Mouse (Mus musculus): ENCODE data around the gene Cacnb1. TPM values are rescaled to one million over a fixed set of nuclear protein-coding genes. Genes with fewer than 3 reads are reported as not detected.

Gene Cacnb1
- polyA plus RNA-seq, 1 experiment, result 3.4 TPM

DNA sequence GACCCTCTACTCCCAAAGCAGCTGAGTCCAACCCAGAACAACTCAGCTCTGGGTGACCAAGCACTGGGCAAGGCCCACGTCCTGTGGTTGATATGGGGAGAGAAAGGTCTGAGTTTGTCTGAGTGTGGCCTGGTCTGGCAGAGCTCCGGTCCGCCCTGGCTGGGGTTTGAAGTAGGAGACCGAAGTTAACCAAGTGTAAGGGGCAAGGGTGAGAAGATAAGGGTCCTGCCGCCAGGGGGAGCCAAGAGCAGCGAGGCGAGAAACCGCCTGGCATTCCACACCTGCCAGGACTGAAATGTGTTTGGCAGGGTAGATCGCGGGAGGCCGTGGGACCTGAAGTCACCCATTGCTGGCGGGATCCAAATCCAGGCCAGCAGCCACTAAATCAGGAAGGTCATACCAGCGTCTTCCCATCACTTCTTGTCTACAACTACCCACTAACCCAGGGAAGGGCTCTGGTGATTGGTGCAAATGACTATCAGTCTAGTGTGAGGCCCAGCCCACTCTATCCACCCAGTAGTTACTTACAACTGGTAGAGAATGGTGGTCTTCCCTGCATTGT lies 28.2 kb downstream of the Cacnb1 start:
- no peak overlapping the region for H3K27ac ChIP-seq (replicated peaks; ENCODE audit: low read depth, low read length)
- peak overlapping the region; percentile 62 for H3K4me3 ChIP-seq (ENCODE audit: insufficient read depth, low read depth, low read length)
- no peaks in the 10 kb centered on the region for H3K4me1 ChIP-seq (ENCODE audit: control insufficient read depth, insufficient read depth, insufficient read length, low read length)

DNA sequence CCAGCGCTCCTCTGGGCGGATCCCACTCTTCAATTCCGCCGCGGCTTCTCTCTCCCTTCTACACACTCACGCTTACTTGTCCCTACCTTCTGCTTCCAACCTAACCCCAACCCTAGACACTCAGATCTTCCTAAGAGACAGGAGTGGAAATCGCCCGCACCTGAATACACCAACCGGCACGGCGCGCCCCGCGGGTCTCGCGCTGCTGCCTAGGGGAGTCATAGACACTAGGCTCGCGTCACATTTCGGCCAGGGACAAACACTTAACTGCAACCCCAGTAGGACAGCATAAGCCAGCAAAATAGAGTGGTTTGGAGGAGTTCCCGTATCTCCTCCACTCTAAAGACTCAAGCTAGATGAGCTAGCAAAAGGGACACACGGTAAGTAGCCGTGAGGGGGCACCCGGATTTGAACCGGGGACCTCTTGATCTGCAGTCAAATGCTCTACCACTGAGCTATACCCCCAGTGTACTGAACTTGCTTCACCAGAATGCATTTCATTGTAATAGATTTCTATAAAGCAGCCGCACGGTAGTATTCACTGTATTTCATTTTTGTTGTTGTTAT lies 34.2 kb downstream of the Cacnb1 start:
- peak overlapping the region; percentile 89 for H3K27ac ChIP-seq (replicated peaks; ENCODE audit: low read depth, low read length)
- peak overlapping the region; percentile 78 for H3K4me3 ChIP-seq (ENCODE audit: insufficient read depth, low read depth, low read length)
- H3K4me1 ChIP-seq (ENCODE audit: control insufficient read depth, insufficient read depth, insufficient read length, low read length), result peaks cover 2% of the 10 kb centered on the region; the same call in 1 of the 2 replicates

DNA sequence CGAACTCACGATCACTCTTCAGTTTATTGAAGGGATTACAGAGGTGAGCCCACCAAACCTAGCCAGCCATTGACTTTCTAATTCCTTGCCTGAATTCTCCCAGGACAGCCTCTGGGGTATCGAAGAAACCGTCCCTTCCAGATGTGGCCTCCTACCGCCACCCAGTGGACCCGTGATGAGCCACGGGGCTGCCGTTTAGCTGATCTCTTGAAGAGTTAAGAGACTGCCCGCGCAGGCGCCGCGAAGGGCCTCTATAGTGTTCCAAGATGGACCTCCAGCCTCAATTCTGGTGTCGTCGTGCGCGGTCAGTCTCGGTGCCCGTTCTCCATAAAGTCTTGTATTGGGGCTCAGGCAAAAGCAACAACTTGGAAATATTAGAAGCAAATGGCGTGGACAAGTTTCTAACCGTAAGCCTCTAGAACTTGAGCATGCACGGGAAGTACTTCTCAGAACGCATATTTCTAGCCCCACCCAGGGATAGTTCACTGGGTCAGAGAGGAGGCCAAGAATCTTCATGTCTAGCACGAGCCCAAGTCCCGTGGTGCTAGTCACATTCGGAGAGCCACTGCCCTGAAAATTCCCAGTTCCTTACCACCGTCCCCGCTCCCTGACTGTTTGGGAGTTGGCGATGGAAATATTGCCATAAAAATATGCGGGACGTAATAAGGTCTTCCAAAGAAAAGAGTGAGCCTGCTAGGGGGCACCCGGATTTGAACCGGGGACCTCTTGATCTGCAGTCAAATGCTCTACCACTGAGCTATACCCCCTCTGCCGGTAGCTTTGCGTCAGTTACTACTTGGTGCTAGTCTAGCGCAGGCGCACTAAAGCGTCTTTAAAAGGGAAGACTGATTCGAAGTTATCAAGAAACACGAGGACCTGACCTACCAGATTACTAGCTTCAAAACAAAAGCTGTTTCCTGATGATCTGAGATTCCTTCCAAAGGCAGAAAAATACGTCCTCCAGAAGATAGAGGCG lies 35.0 kb downstream of the Cacnb1 start:
- peak overlapping the region; percentile 78 for H3K4me3 ChIP-seq (ENCODE audit: insufficient read depth, low read depth, low read length)
- peaks cover 2% of the 10 kb centered on the region; the same call in 1 of the 2 replicates for H3K4me1 ChIP-seq (ENCODE audit: control insufficient read depth, insufficient read depth, insufficient read length, low read length)
- peak overlapping the region; percentile 89 for H3K27ac ChIP-seq (replicated peaks; ENCODE audit: low read depth, low read length)

DNA sequence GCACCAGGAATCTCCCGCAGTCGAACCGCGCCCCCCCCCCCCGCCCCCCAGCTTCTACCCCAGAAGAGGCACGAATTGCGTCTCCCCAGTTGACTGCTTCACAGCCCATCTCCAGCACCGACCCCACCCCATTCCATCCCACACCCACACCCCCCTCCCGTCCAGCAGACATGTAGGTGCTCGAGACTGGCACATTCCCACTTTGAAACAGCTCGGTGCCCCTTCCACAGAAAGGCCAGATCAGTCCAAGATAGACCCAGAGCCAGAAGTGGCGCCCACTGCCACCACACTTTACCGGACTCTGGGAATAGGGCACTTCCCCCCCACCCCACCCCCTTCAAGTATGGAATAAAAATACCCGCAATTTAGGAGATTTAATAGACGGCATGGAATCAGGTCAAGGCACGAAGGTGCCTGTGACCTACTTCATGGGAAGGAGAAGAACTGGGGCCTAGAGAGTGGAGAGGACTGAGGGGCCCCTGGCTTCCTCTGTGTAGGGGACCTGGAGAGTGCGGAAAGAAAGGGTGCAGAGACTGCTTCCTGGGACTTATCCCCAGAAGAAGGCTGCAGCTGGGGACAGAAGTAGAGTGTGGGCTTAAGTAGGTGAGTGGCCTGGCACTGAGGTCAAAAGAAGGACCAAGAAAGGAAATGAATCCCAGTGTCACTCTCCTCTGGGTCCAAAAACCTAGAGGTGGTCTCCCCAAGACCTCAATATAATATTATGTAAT lies 35.9 kb downstream of the Cacnb1 start:
- H3K27ac ChIP-seq (replicated peaks; ENCODE audit: low read depth, low read length), result no peak overlapping the region
- peak overlapping the region; percentile 72 for H3K4me3 ChIP-seq (ENCODE audit: insufficient read depth, low read depth, low read length)
- peaks cover 2% of the 10 kb centered on the region; the same call in 1 of the 2 replicates for H3K4me1 ChIP-seq (ENCODE audit: control insufficient read depth, insufficient read depth, insufficient read length, low read length)

DNA sequence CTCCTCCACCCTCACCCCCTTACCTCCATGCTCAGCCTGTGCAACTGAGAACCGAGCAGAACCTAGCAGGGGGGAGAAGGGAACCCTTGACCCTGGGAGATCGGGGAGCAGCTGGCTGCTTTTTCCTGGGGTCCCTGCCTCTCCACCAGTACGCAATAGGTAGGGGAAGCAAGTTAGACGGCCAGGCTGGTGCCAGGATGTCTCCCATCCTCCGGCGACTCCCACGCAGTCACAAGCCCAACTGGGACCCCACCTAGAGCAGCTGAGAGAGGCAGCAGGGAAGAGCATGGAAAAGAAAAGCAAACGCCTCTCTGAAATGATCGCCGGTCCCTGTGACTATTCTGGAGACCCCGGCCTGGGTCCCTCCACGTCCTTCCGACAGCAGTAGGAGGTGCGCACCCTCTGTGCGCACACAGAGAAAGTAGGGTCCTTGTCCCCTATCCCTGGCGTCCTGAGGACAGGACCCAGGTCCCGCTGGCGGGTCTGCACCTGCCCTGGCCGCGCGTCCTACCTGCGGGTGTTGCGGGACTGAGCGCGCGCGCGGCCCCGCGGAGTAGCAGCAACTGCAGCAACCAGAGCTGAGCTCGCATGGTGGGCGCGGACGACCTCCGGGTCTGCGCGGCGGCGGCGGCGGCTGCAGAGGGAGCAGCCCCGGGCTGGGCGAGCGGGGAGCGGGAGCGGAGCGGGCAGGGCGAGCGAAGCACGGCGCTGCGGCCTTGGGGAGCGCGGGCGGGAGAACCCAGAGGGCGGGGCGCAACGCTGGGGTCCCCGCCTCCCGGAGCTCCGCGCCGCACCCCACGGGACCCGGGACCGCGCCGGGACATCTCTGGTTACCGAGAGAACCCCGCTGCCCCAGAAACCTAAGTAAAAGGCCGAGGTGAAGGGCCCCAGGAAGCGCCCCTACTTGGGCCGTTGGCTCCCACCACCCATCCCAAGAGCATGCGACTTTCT lies 36.8 kb downstream of the Cacnb1 start, which contains the start of gene Plxdc1:
Plxdc1 (minus strand) TSS at position 718 of the 951 bp plus-strand sequence.
- Histone ChIP-seq H3K4me1 (ENCODE audit: control insufficient read depth, insufficient read depth, insufficient read length, low read length) (peaks cover 2% of the 10 kb centered on the region; the same call in 1 of the 2 replicates), H3K4me3 (ENCODE audit: insufficient read depth, low read depth, low read length) (peak within 1 kb of the TSS; percentile 72), H3K27ac (replicated peaks; ENCODE audit: low read depth, low read length) (no peak within 1 kb of the TSS)

DNA sequence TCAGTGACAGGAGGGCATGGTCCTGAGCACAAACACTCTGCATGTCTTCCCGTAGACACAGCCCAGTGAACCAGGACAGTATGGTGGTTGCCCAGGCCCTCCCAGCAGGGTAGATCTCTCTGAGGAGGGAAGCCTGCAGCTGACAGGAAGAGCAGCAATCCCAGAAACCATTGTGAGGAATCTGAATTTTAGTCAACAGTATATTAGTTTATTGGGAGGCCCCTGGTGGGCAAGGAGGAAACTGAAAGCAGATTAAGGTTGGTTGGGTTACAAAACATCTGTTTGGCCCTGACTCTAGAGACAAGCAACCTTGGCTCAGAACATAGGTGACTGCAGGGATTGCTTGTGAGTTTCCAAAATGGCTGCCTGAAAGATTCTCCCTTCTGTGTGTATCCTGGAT lies 38.9 kb downstream of the Cacnb1 start:
- H3K4me1 ChIP-seq (ENCODE audit: control insufficient read depth, insufficient read depth, insufficient read length, low read length), result peaks cover 2% of the 10 kb centered on the region; the same call in 1 of the 2 replicates
- H3K4me3 ChIP-seq (ENCODE audit: insufficient read depth, low read depth, low read length), result no peak overlapping the region

DNA sequence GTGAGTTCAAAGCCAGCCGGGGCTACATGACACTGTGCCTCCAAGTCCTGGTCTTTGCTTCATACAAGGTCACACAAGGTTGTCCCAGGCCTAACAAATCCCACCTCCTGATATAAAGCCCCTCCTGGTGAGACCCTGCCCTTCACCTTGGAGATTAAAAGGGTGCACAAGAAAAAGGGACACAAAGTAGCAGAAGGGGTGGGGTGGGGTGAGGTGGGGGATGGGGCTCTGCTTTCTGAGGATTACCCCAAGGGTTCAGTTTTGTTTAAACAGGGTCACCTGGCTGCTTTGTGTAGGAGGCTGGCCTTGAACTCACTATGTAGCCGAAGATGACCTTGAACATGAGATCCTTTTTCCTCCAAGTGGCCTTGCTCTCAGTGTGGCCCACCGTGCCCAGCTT lies 39.3 kb downstream of the Cacnb1 start:
- H3K27ac ChIP-seq (replicated peaks; ENCODE audit: low read depth, low read length), result no peak overlapping the region
- H3K4me3 ChIP-seq (ENCODE audit: insufficient read depth, low read depth, low read length), result no peak overlapping the region
- H3K4me1 ChIP-seq (ENCODE audit: control insufficient read depth, insufficient read depth, insufficient read length, low read length), result peaks cover 2% of the 10 kb centered on the region; the same call in 1 of the 2 replicates

More for the DNA sequence above, 38.9 kb downstream of the Cacnb1 start:
- no peak overlapping the region for H3K27ac ChIP-seq (replicated peaks; ENCODE audit: low read depth, low read length)

DNA sequence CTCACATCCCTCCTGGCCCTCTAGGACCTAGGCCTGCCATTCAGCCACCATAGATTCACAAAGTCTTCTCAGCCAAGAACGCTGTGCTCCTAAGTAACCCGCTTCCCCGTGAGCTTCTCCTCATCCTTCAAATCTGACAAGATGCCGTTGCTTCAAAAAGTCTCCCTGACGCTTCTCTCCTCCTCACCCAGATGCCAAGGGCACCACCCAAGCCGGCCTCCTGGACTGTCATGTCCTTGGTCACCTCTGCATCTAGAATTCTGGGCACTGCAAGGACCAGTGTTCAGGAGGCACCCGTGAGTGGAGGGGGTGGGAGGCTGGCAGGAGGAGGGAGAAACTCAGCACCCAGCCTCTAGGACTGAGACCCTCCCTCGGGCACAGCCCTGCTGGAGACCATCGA lies 40.1 kb downstream of the Cacnb1 start:
- Histone ChIP-seq H3K27ac (replicated peaks; ENCODE audit: low read depth, low read length) (no peak overlapping the region), H3K4me1 (ENCODE audit: control insufficient read depth, insufficient read depth, insufficient read length, low read length) (peaks cover 2% of the 10 kb centered on the region; the same call in 1 of the 2 replicates), H3K4me3 (ENCODE audit: insufficient read depth, low read depth, low read length) (no peak overlapping the region)

DNA sequence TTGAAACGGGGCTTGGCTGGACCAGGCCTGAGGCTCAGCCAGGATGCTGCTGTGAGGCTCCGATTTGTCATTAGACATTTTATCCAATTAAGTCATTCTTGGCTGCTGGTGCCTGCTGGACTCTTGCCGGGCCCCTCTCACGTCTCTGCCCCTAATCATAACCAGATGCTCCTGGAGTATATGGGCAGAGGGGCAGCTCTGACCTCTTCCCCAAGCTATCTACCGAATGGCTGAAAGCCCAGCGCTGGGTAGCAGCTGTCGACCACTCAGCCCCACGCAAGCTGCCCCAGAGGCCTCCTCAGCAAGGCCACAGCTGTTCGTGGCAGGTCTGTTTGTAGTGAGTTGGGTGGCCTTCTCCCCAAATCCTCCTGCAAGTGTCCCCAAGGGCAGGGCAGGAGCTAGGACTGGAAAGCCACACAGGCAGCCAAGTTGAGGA lies 42.3 kb downstream of the Cacnb1 start:
- Histone ChIP-seq H3K4me1 (ENCODE audit: control insufficient read depth, insufficient read depth, insufficient read length, low read length) (no peaks in the 10 kb centered on the region), H3K27ac (replicated peaks; ENCODE audit: low read depth, low read length) (no peak overlapping the region), H3K4me3 (ENCODE audit: insufficient read depth, low read depth, low read length) (no peak overlapping the region)

DNA sequence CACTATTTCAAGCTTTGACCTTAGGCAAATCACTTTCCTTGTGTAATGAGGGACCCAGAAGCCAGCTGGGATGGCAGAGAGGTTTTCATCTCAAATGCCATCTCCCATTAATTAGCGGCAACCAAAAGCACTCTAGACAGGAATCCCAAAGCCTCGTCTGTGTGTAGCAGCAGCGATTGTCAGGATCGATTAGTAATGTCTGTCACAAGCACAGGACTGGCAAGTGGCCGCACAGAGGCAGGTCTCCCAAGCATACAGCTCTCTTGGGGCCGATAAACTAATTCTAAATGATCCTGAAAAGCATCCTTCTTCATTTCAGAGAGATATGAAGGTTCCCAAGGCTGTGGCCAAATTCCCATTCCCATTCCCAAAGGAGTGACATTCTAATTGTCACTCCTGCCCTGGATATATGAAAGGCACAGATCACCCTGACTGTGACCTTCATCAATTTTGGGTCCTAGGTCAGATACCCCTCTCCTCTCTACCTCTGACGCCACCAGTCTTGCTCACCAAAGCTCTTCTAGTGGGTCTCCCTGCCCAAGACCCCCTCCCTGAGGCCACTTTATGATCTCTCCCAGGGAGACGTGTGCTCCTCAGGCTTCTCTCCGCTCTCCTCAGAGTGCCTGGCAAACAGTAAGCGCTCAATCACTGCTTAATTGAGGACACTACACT lies 42.9 kb downstream of the Cacnb1 start:
- Histone ChIP-seq H3K27ac (replicated peaks; ENCODE audit: low read depth, low read length) (no peak overlapping the region), H3K4me3 (ENCODE audit: insufficient read depth, low read depth, low read length) (no peak overlapping the region), H3K4me1 (ENCODE audit: control insufficient read depth, insufficient read depth, insufficient read length, low read length) (no peaks in the 10 kb centered on the region)

DNA sequence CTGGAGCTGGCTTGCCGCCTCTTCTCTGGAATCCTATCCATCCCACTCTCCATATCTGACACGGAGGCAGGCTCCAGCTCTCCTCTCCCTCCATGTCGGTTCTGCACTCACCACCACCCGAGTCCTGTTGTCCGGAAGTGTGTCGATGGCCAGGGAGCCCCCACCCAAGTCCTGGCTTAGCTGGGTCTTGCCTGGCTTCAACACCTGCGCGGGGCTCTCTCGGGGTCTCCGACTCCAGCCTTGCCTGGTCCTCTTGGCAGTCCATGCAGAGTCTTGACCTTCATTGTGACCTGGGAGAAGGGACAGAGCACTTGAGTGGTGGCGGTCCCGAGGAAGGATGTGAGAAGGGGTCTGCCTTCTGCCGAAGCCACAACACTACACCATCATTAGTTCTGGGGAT lies 44.4 kb downstream of the Cacnb1 start:
- no peak overlapping the region for H3K4me3 ChIP-seq (ENCODE audit: insufficient read depth, low read depth, low read length)
- no peak overlapping the region for H3K27ac ChIP-seq (replicated peaks; ENCODE audit: low read depth, low read length)
- no peaks in the 10 kb centered on the region for H3K4me1 ChIP-seq (ENCODE audit: control insufficient read depth, insufficient read depth, insufficient read length, low read length)

DNA sequence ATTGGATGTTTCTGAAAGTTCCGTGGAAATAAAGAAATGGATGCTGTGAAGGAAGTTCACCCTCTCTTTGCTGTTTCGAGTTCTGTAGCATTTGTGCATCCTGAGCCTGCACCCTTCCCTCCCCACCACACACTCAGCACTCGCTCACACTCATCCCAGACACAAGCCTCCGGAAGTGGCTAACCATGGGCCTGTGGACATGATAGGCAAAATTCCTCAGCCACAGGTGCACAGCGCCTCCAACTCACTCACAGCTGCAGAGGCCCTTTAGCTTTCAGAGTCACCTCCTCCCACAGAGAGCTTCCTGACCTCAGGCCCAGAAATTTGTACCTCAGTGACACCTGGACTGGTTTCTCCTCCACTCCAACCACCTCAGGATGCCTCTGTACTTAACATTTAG lies 45.0 kb downstream of the Cacnb1 start:
- H3K4me3 ChIP-seq (ENCODE audit: insufficient read depth, low read depth, low read length), result no peak overlapping the region
- no peaks in the 10 kb centered on the region for H3K4me1 ChIP-seq (ENCODE audit: control insufficient read depth, insufficient read depth, insufficient read length, low read length)
- H3K27ac ChIP-seq (replicated peaks; ENCODE audit: low read depth, low read length), result no peak overlapping the region

DNA sequence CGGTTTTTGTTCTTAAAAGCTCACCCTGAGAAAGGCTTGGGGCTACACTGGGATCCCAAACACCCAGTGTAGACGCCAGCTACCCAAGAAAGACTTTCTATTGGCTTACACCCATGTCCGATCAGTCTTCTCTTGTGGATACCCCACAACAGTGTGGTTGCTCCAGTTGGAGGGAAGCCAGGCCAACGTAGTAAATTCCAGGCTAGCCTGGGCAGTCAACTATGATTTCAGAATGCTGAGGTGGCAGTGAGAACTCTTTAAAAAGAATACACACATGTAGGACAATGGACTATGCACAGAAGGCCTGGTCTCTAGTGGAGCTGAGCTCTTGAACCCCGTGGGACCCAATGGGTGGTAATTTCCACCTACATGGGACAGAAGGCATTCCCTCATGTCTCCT lies 48.1 kb downstream of the Cacnb1 start:
- H3K4me3 ChIP-seq (ENCODE audit: insufficient read depth, low read depth, low read length), result no peak overlapping the region
- H3K27ac ChIP-seq (replicated peaks; ENCODE audit: low read depth, low read length), result no peak overlapping the region
- no peaks in the 10 kb centered on the region for H3K4me1 ChIP-seq (ENCODE audit: control insufficient read depth, insufficient read depth, insufficient read length, low read length)

Measured in brown adipose tissue, adult 24 weeks (tissue).